Mouse (Mus musculus): ENCODE data around the gene Mettl5. TPM values are rescaled to one million over a fixed set of nuclear protein-coding genes. Genes with fewer than 3 reads are reported as not detected.
"Not testable (repeated sequence)": the region's sequence is repeated elsewhere in the genome, so short reads cannot be mapped to it uniquely, and the experiment has no call there.

Mettl5 gene
- 36.9 and 38.0 TPM in 2 replicates for polyA plus RNA-seq (2015; fragmentation: Nextera tagmentation; extraction: Ambion mirVana)

GRCm38 (mm10) chr2:69885451-69886305 is at the start of gene Mettl5:
TSS of gene Mettl5 (minus strand) at chr2:69885615.
- peak within 1 kb of the TSS; percentile 91 for H3K9ac ChIP-seq (ENCODE audit: low read length)
- peak within 1 kb of the TSS; percentile 85 for H3K4me2 ChIP-seq (ENCODE audit: low read depth, low read length)
- peak; percentile 99 for ATAC-seq (ENCODE audit: low read depth)
- no peaks in the 10 kb centered on the region for H3K36me3 ChIP-seq (ENCODE audit: control insufficient read depth, insufficient read depth, low read length)
- H3K27me3 ChIP-seq (ENCODE audit: control insufficient read depth, insufficient read depth, low read depth, low read length), result no peaks in the 10 kb centered on the region
- H3K4me1 ChIP-seq (replicated peaks; ENCODE audit: control insufficient read depth, insufficient read depth, low read length), result peaks cover 5% of the 10 kb centered on the region
- no peaks in the 10 kb centered on the region for H3K9me3 ChIP-seq (ENCODE audit: control insufficient read depth, low read length)
- peak within 1 kb of the TSS; percentile 73 for H3K4me3 ChIP-seq (ENCODE audit: low read length)
- 1% methylated on average over 45 of the region's 45 CpGs for WGBS
- peak within 1 kb of the TSS; percentile 74 for H3K27ac ChIP-seq (ENCODE audit: low read length)

- Histone ChIP-seq H3K36me3 (ENCODE audit: control insufficient read depth, insufficient read depth, low read length) (peaks cover 10% of the 10 kb centered on the region), H3K27ac (ENCODE audit: low read length) (no peak overlapping the region)
- 87% methylated on average over 3 of the region's 3 CpGs for WGBS
Measured at GRCm38 (mm10) chr2:69924943-69925342, 39.5 kb upstream of the Mettl5 start.

GRCm38 (mm10) chr2:69917301-69917700 is 31.9 kb upstream of the Mettl5 start:
- Histone ChIP-seq H3K27me3 (ENCODE audit: control insufficient read depth, insufficient read depth, low read depth, low read length) (no peaks in the 10 kb centered on the region), H3K4me2 (ENCODE audit: low read depth, low read length) (no peak overlapping the region), H3K4me3 (ENCODE audit: low read length) (no peak overlapping the region), H3K4me1 (replicated peaks; ENCODE audit: control insufficient read depth, insufficient read depth, low read length) (no peaks in the 10 kb centered on the region), H3K9ac (ENCODE audit: low read length) (no peak overlapping the region), H3K27ac (ENCODE audit: low read length) (no peak overlapping the region), H3K9me3 (ENCODE audit: control insufficient read depth, low read length) (no peaks in the 10 kb centered on the region), H3K36me3 (ENCODE audit: control insufficient read depth, insufficient read depth, low read length) (peaks cover 11% of the 10 kb centered on the region)
- WGBS, result 69% methylated on average over 3 of the region's 3 CpGs
- ATAC-seq (ENCODE audit: low read depth), result no peak

More at GRCm38 (mm10) chr2:69924943-69925342, 39.5 kb upstream of the Mettl5 start:
- Histone ChIP-seq H3K9ac (ENCODE audit: low read length) (no peak overlapping the region), H3K4me1 (replicated peaks; ENCODE audit: control insufficient read depth, insufficient read depth, low read length) (no peaks in the 10 kb centered on the region), H3K4me3 (ENCODE audit: low read length) (no peak overlapping the region), H3K9me3 (ENCODE audit: control insufficient read depth, low read length) (no peaks in the 10 kb centered on the region), H3K27me3 (ENCODE audit: control insufficient read depth, insufficient read depth, low read depth, low read length) (no peaks in the 10 kb centered on the region), H3K4me2 (ENCODE audit: low read depth, low read length) (no peak overlapping the region)
- no peak for ATAC-seq (ENCODE audit: low read depth)

- no peaks in the 10 kb centered on the region for H3K9me3 ChIP-seq (ENCODE audit: control insufficient read depth, low read length)
- no peak for ATAC-seq (ENCODE audit: low read depth)
- H3K4me3 ChIP-seq (ENCODE audit: low read length), result no peak overlapping the region
- WGBS, result 50% methylated on average over 2 of the region's 2 CpGs
- peaks cover 9% of the 10 kb centered on the region for H3K36me3 ChIP-seq (ENCODE audit: control insufficient read depth, insufficient read depth, low read length)
- H3K27me3 ChIP-seq (ENCODE audit: control insufficient read depth, insufficient read depth, low read depth, low read length), result no peaks in the 10 kb centered on the region
- no peaks in the 10 kb centered on the region for H3K4me1 ChIP-seq (replicated peaks; ENCODE audit: control insufficient read depth, insufficient read depth, low read length)
- no peak overlapping the region for H3K27ac ChIP-seq (ENCODE audit: low read length)
- H3K9ac ChIP-seq (ENCODE audit: low read length), result no peak overlapping the region
- H3K4me2 ChIP-seq (ENCODE audit: low read depth, low read length), result no peak overlapping the region
Measured at GRCm38 (mm10) chr2:69912801-69913200, 27.4 kb upstream of the Mettl5 start.

GRCm38 (mm10) chr2:69907394-69907793 is 22.0 kb upstream of the Mettl5 start:
- not testable (repeated sequence) for H3K4me1 ChIP-seq (replicated peaks; ENCODE audit: control insufficient read depth, insufficient read depth, low read length); H3K4me2 ChIP-seq (ENCODE audit: low read depth, low read length); H3K27ac ChIP-seq (ENCODE audit: low read length); ATAC-seq (ENCODE audit: low read depth); H3K4me3 ChIP-seq (ENCODE audit: low read length); H3K36me3 ChIP-seq (ENCODE audit: control insufficient read depth, insufficient read depth, low read length); H3K9ac ChIP-seq (ENCODE audit: low read length); H3K27me3 ChIP-seq (ENCODE audit: control insufficient read depth, insufficient read depth, low read depth, low read length); H3K9me3 ChIP-seq (ENCODE audit: control insufficient read depth, low read length)
- 91% methylated on average over 4 of the region's 4 CpGs for WGBS

GRCm38 (mm10) chr2:69903541-69903940 is 18.1 kb upstream of the Mettl5 start:
- Histone ChIP-seq H3K27ac (ENCODE audit: low read length) (no peak overlapping the region), H3K9me3 (ENCODE audit: control insufficient read depth, low read length) (no peaks in the 10 kb centered on the region), H3K4me3 (ENCODE audit: low read length) (no peak overlapping the region), H3K36me3 (ENCODE audit: control insufficient read depth, insufficient read depth, low read length) (peaks cover 6% of the 10 kb centered on the region), H3K4me2 (ENCODE audit: low read depth, low read length) (no peak overlapping the region), H3K4me1 (replicated peaks; ENCODE audit: control insufficient read depth, insufficient read depth, low read length) (peaks cover 4% of the 10 kb centered on the region), H3K9ac (ENCODE audit: low read length) (no peak overlapping the region), H3K27me3 (ENCODE audit: control insufficient read depth, insufficient read depth, low read depth, low read length) (no peaks in the 10 kb centered on the region)
- 91% methylated on average over 3 of the region's 3 CpGs for WGBS
- no peak for ATAC-seq (ENCODE audit: low read depth)

- Histone ChIP-seq H3K36me3 (ENCODE audit: control insufficient read depth, insufficient read depth, low read length) (no peaks in the 10 kb centered on the region), H3K4me1 (replicated peaks; ENCODE audit: control insufficient read depth, insufficient read depth, low read length) (peaks cover 5% of the 10 kb centered on the region), H3K9me3 (ENCODE audit: control insufficient read depth, low read length) (no peaks in the 10 kb centered on the region), H3K27me3 (ENCODE audit: control insufficient read depth, insufficient read depth, low read depth, low read length) (no peaks in the 10 kb centered on the region), H3K9ac (ENCODE audit: low read length) (peak overlapping the region; percentile 99), H3K27ac (ENCODE audit: low read length) (peak overlapping the region; percentile 89), H3K4me2 (ENCODE audit: low read depth, low read length) (peak overlapping the region; percentile 81), H3K4me3 (ENCODE audit: low read length) (peak overlapping the region; percentile 99)
- peak; percentile 72 for ATAC-seq (ENCODE audit: low read depth)
- under 1% methylated on average over 52 of the region's 55 CpGs for WGBS
Measured at GRCm38 (mm10) chr2:69897618-69898575, 12.5 kb upstream of the Mettl5 start.

- H3K4me2 ChIP-seq (ENCODE audit: low read depth, low read length), result peak within 1 kb of the TSS; percentile 81
- H3K4me3 ChIP-seq (ENCODE audit: low read length), result peak within 1 kb of the TSS; percentile 99
- ATAC-seq (ENCODE audit: low read depth), result peak; percentile 99
- WGBS, result under 1% methylated on average over 36 of the region's 65 CpGs
- no peaks in the 10 kb centered on the region for H3K36me3 ChIP-seq (ENCODE audit: control insufficient read depth, insufficient read depth, low read length)
- H3K9ac ChIP-seq (ENCODE audit: low read length), result peak within 1 kb of the TSS; percentile 99
- peak within 1 kb of the TSS; percentile 89 for H3K27ac ChIP-seq (ENCODE audit: low read length)
- H3K4me1 ChIP-seq (replicated peaks; ENCODE audit: control insufficient read depth, insufficient read depth, low read length), result peaks cover 5% of the 10 kb centered on the region
- no peaks in the 10 kb centered on the region for H3K27me3 ChIP-seq (ENCODE audit: control insufficient read depth, insufficient read depth, low read depth, low read length)
- no peaks in the 10 kb centered on the region for H3K9me3 ChIP-seq (ENCODE audit: control insufficient read depth, low read length)
Measured at GRCm38 (mm10) chr2:69897039-69897617, 11.7 kb upstream of the Mettl5 start, which contains the start of gene Ubr3. TSS of gene Ubr3 (plus strand) at chr2:69897246.
